Mouse (Mus musculus) skeletal muscle tissue, adult 2 months (tissue): ENCODE results near the gene Ccdc61.

Source experiments
- DNase-seq: peaks from one replicate; pipeline ENCODE4 v3.0.0-alpha.2; 2012; ENCODE audit warnings: low read depth, low spot score

Gene Ccdc61

DNA sequence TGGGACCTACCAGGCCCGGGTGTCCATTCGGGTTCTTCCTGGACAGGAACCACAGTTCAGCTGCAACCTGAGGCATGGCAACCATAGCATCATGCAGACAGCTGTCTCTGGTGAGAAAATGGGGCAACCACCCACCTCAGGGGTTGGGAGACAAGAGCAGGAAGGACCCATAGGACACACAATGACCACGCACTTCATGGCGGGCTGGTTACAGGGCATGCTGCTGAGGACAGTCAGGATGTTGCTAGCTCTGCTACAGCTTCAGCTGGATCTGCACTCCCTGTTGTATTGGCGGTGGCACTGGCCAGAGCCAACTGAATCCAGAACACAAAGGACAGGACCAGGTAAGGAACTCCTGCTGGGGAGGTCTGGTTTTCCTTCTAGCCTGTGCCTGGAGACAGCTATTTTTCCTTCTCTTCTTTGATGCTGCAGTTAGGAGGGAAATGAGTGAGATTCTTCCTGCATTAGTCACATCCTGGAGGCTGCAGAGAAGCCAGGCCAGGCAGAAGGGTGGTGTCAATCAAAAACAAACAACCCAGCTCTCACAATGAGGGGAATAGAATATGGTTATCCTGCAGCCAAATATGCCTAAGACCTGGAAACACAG lies 51.8 kb downstream of the Ccdc61 start:
- no peak for DNase-seq

DNA sequence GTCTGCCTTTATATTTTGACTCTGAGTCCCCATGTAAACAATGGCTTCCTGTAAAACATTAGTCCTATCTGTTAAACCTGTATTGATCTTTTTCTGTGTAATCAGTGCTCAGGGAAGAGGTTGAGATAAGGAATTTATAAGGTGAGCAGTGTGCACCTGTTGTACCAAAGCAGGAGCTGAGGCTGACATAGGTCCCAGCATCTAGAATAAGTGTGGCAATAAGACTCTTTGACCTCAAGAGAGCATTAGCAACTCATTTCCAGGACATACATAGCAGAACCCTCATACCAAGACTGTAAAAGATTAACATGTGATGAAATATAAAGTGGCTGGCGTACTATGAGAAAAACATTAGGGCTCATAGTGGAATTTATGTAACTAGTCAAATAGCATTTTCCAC lies 61.8 kb downstream of the Ccdc61 start:
- no peak for DNase-seq

DNA sequence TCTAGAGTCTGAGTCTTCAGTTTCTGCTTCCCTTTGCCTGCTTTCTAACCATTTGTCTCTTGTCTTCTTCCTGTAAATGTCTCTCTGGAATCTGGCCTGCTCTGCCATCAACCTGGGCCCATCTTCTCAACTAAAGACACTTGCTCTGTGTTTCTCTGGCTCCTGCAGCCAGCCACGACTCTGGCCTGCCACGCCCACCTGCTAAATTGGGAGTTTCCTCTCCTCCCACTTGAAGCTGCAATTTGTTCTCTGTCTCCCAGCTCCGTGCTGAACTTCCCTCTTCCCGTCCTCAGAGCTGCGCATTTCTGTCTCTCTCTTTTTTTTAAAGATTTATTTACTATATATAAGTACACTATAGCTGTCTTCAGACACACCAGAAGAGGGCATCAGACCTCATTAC lies 65.4 kb downstream of the Ccdc61 start:
- no peak for DNase-seq

DNA sequence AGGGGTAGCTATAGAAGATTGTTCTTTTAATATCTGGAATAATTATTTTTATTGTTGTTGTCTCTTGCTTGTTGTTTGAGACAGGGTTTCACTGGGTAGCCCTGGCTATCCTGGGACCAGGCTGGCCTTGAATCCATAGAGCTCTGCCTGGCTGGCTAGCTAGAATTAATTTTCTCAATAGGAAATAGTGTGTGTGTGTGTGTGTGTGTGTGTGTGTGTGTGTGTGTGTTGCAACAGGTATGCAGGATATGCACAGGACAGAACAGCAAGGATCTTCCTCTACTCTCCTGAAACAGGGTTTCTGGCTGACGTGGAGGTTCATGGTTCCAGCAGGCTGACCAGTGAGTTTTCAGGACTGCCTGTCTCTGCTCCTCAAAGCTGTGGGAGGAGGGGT lies 69.0 kb downstream of the Ccdc61 start:
- DNase-seq = no peak
